Mouse (Mus musculus): Measurements from ENCODE around the gene Tmem88. TPM values are rescaled to one million over a fixed set of nuclear protein-coding genes. Genes with fewer than 3 reads are reported as not detected.
A peak's percentile ranks its signal among the peaks of the same experiment; 100 is the strongest.

Tmem88 gene
- polyA plus RNA-seq, 1 experiment from 2014 or later: 15.4 TPM

GRCm38 (mm10) chr11:69369990-69370816 is 27.8 kb downstream of the Tmem88 start:
- WGBS (ENCODE audit: insufficient replicate concordance): 45% methylated on average over 2 of the region's 2 CpGs
- peaks cover 55% of the 10 kb centered on the region for H3K27me3 ChIP-seq (replicated peaks)
- no peaks in the 10 kb centered on the region for H3K36me3 ChIP-seq

GRCm38 (mm10) chr11:69369215-69369989 is 28.6 kb downstream of the Tmem88 start, which contains the start of gene Chd3:
Chd3 (minus strand) TSS chr11:69369406.
- Histone ChIP-seq H3K4me3 (peak within 1 kb of the TSS; percentile 77), H3K4me1 (peaks cover 97% of the 10 kb centered on the region), H3K36me3 (no peaks in the 10 kb centered on the region), H3K27ac (peak within 1 kb of the TSS; percentile 84), H3K27me3 (replicated peaks) (peaks cover 63% of the 10 kb centered on the region), H3K9me3 (replicated peaks) (no peaks in the 10 kb centered on the region), H3K4me2 (peak within 1 kb of the TSS; percentile 98), H3K9ac (peak within 1 kb of the TSS; percentile 88)
- ATAC-seq: no peak
- WGBS (ENCODE audit: insufficient replicate concordance): 22% methylated on average over 9 of the region's 34 CpGs

More at GRCm38 (mm10) chr11:69369990-69370816, 27.8 kb downstream of the Tmem88 start:
- H3K4me3 ChIP-seq: peak overlapping the region; percentile 77
- H3K4me2 ChIP-seq: peak overlapping the region; percentile 98
- peak overlapping the region; percentile 88; the same call in 1 of the 2 replicates for H3K9ac ChIP-seq
- ATAC-seq: no peak
- no peaks in the 10 kb centered on the region for H3K9me3 ChIP-seq (replicated peaks)
- peak overlapping the region; percentile 88 for H3K27ac ChIP-seq
- H3K4me1 ChIP-seq: peaks cover 93% of the 10 kb centered on the region

GRCm38 (mm10) chr11:69368356-69369214 is 29.4 kb downstream of the Tmem88 start:
- peak overlapping the region; percentile 88 for H3K9ac ChIP-seq
- ATAC-seq: no peak
- no peaks in the 10 kb centered on the region for H3K9me3 ChIP-seq (replicated peaks)
- peaks cover 92% of the 10 kb centered on the region for H3K4me1 ChIP-seq
- 2% methylated on average over 63 of the region's 106 CpGs for WGBS (ENCODE audit: insufficient replicate concordance)
- peaks cover 70% of the 10 kb centered on the region for H3K27me3 ChIP-seq (replicated peaks)
- peak overlapping the region; percentile 84 for H3K27ac ChIP-seq
- peak overlapping the region; percentile 77 for H3K4me3 ChIP-seq
- H3K4me2 ChIP-seq: peak overlapping the region; percentile 98
- no peaks in the 10 kb centered on the region for H3K36me3 ChIP-seq

DNA sequence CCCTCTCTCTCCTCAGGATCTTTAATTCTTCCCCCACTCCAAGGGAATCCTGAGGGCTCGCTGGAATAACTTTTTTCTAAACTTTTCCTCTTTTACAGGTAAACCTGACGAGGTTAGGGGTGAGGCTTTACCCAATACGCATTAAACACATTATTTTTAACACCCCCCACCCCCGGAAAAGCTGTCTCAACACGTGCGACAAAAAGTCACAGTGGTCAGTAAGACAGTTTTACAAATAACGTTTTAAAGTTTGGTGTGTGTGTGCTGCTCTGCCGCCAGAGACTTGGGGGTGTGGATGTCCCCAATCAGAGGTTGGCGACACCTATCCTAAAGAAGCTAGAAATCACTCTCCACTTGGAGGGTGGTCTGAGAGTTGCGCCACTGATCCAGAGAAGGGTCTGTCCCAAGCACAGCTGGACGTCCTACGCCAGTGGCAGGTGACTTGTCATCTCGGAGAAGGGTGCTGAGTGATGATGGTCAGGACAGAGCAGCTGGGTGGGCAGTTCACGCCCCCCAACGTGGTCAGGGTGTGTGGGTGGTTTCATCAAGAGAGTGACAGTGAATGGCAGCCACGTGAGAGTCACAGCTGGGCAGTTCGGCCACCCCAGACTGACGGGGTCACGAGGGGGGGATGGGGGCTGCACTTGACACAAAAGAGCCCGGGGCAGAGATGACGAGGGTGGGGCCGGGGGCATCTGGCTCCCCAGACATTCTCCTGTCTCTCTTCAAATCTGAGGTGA is 30.2 kb downstream of the Tmem88 start:
- H3K4me2 ChIP-seq: peak overlapping the region; percentile 98
- peak overlapping the region; percentile 84 for H3K27ac ChIP-seq
- H3K9me3 ChIP-seq (replicated peaks): no peaks in the 10 kb centered on the region
- 1% methylated on average over 22 of the region's 22 CpGs for WGBS (ENCODE audit: insufficient replicate concordance)
- H3K4me3 ChIP-seq: peak overlapping the region; percentile 77
- peak overlapping the region; percentile 88; the same call in 1 of the 2 replicates for H3K9ac ChIP-seq
- peaks cover 70% of the 10 kb centered on the region for H3K27me3 ChIP-seq (replicated peaks)
- H3K4me1 ChIP-seq: peaks cover 84% of the 10 kb centered on the region
- ATAC-seq: no peak
- 0 out of 2 replicates have a peak, but pooled peaks cover 3% of the 10 kb centered on the region for H3K36me3 ChIP-seq

- Histone ChIP-seq H3K36me3 (0 out of 2 replicates have a peak, but pooled peaks cover 3% of the 10 kb centered on the region), H3K27me3 (replicated peaks) (peaks cover 70% of the 10 kb centered on the region), H3K4me3 (peak overlapping the region; percentile 77), H3K4me2 (peak overlapping the region; percentile 98), H3K9me3 (replicated peaks) (no peaks in the 10 kb centered on the region), H3K27ac (peak overlapping the region; percentile 31), H3K9ac (peak overlapping the region; percentile 88), H3K4me1 (peaks cover 77% of the 10 kb centered on the region)
- WGBS (ENCODE audit: insufficient replicate concordance): under 1% methylated on average over 22 of the region's 22 CpGs
- ATAC-seq: no peak
Observed at GRCm38 (mm10) chr11:69366855-69367615, 31.0 kb downstream of the Tmem88 start.

DNA sequence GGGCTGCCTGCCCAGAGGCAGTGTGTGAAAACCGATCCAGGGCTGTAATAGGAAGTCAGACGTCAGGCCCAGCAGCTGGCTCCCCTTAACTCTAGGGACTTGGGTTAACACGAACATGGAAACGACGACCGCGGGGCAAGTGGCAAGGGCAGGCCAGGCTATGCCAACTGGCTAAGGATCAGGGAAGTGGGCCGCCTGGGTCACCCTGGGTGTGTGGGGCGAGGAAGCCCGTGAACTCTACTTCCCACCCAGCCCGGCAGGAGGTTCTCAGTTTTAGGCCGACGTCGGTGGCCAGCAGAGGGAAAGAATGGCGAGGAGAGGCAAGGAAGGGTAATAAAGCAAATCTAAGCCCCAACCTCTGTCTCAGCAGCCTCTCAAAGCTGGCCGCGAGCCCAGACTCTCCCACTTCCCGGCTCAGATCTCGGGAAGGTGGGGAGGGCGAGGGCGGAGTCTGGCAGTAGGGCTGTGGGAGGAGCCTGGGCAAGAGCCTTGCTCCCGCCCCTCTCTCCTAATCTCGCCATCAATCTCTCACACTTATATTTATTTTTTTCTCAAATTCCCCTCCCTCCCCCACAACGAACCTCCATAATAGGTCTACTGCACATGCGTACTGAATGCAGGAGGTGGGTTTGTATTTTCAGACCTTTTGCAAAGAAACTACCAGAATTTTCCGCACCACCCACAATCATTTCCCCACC is 31.7 kb downstream of the Tmem88 start:
- no peaks in the 10 kb centered on the region for H3K9me3 ChIP-seq (replicated peaks)
- H3K27ac ChIP-seq: peak overlapping the region; percentile 68
- H3K4me3 ChIP-seq: peak overlapping the region; percentile 77
- H3K4me2 ChIP-seq: peak overlapping the region; percentile 98
- peaks cover 9% of the 10 kb centered on the region for H3K36me3 ChIP-seq
- H3K9ac ChIP-seq: peak overlapping the region; percentile 88
- peaks cover 70% of the 10 kb centered on the region for H3K4me1 ChIP-seq
- WGBS (ENCODE audit: insufficient replicate concordance): 4% methylated on average over 26 of the region's 26 CpGs
- peaks cover 74% of the 10 kb centered on the region for H3K27me3 ChIP-seq (replicated peaks)
- peak; percentile 67 for ATAC-seq

DNA sequence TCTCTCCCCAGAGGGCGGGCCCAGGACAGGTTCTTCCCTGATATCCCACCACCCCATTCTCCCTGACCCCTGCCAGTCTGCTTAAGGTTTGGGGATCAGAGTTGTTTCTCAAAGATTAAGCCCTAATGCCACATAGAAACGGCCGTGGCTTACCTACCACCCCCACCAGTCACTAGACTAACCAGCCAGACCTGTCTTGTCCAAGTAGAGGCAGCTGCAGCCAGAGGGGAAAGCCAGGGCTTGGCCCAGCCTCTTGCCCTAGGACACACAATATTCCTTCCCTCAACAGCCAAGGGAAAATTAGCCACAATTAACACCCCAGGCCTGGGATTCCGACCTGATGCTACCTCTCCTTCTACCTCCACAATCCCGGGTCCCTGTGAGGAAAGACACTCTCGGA is 32.3 kb downstream of the Tmem88 start:
- ATAC-seq: no peak
- peak overlapping the region; percentile 68 for H3K27ac ChIP-seq
- no peaks in the 10 kb centered on the region for H3K9me3 ChIP-seq (replicated peaks)
- H3K36me3 ChIP-seq: peaks cover 14% of the 10 kb centered on the region
- peak overlapping the region; percentile 88 for H3K9ac ChIP-seq
- WGBS (ENCODE audit: insufficient replicate concordance): 48% methylated on average over 6 of the region's 6 CpGs
- peaks cover 75% of the 10 kb centered on the region for H3K27me3 ChIP-seq (replicated peaks)
- H3K4me2 ChIP-seq: peak overlapping the region; percentile 98
- H3K4me3 ChIP-seq: peak overlapping the region; percentile 77
- peaks cover 64% of the 10 kb centered on the region for H3K4me1 ChIP-seq

GRCm38 (mm10) chr11:69364910-69365309 is 33.1 kb downstream of the Tmem88 start:
- WGBS (ENCODE audit: insufficient replicate concordance): 26% methylated on average over 6 of the region's 6 CpGs
- H3K4me1 ChIP-seq: peaks cover 58% of the 10 kb centered on the region
- ATAC-seq: no peak
- H3K27me3 ChIP-seq (replicated peaks): peaks cover 80% of the 10 kb centered on the region
- no peaks in the 10 kb centered on the region for H3K9me3 ChIP-seq (replicated peaks)
- H3K27ac ChIP-seq: peak overlapping the region; percentile 54; the same call in 1 of the 2 replicates
- no peak overlapping the region for H3K4me3 ChIP-seq
- peak overlapping the region; percentile 98 for H3K4me2 ChIP-seq
- H3K9ac ChIP-seq: no peak overlapping the region
- peaks cover 22% of the 10 kb centered on the region for H3K36me3 ChIP-seq

DNA sequence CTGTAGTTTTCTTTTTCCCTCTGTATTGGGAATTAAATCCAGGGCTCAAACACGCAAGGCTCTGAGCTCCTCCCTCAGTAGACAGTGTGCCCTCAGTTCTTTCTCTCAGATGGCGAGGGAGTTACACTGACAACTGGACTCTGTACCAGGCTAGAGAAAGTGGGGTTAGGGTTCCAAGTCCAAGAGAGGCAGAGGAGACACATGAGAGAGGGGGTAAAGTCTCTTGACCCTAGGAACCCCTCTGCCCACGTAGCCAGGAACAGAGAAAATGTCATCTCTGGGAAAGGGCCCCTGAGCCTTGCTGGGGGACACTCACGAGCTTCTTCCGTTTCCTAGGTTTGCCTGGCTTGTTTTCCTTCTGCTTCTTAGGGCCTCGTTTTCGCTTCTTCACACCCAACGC is 33.7 kb downstream of the Tmem88 start:
- no peak for ATAC-seq
- Histone ChIP-seq H3K4me1 (peaks cover 53% of the 10 kb centered on the region), H3K4me2 (peak overlapping the region; percentile 98), H3K27me3 (replicated peaks) (peaks cover 80% of the 10 kb centered on the region), H3K27ac (peak overlapping the region; percentile 54), H3K36me3 (peaks cover 26% of the 10 kb centered on the region), H3K4me3 (no peak overlapping the region), H3K9me3 (replicated peaks) (no peaks in the 10 kb centered on the region), H3K9ac (no peak overlapping the region)
- WGBS (ENCODE audit: insufficient replicate concordance): 43% methylated on average over 8 of the region's 8 CpGs

DNA sequence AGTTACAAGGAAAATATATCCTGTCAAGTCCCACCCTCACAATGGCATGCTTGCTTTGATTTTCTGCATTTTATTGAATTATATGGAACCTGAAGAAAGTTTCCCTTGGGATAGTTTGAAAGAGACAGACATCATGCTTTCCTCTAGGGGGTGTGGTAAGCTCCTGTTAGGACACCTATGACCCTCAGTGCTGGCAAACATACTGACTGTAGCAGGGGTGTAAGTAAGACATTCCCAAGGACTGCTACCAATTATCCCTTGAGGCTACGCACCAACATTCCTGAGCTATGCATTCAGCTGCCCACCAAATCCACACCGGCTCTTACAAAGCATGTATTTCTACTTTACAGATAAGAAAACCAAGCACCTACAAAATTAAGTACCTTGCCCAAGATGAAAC is 35.6 kb downstream of the Tmem88 start:
- no peaks in the 10 kb centered on the region for H3K9me3 ChIP-seq (replicated peaks)
- no peak overlapping the region for H3K4me3 ChIP-seq
- no peak overlapping the region for H3K4me2 ChIP-seq
- 81% methylated on average over 2 of the region's 2 CpGs for WGBS (ENCODE audit: insufficient replicate concordance)
- no peak overlapping the region for H3K9ac ChIP-seq
- H3K27ac ChIP-seq: no peak overlapping the region
- H3K27me3 ChIP-seq (replicated peaks): peaks cover 67% of the 10 kb centered on the region
- peaks cover 35% of the 10 kb centered on the region for H3K36me3 ChIP-seq
- peaks cover 34% of the 10 kb centered on the region for H3K4me1 ChIP-seq
- ATAC-seq: no peak
